Mouse (Mus musculus) 416B (cell line): ENCODE results near the gene Sfmbt2.

Experiments
- DNase-seq: peaks from one replicate; pipeline ENCODE4 v3.0.0; 2011; ENCODE audit warnings: low read depth

Gene Sfmbt2

DNA sequence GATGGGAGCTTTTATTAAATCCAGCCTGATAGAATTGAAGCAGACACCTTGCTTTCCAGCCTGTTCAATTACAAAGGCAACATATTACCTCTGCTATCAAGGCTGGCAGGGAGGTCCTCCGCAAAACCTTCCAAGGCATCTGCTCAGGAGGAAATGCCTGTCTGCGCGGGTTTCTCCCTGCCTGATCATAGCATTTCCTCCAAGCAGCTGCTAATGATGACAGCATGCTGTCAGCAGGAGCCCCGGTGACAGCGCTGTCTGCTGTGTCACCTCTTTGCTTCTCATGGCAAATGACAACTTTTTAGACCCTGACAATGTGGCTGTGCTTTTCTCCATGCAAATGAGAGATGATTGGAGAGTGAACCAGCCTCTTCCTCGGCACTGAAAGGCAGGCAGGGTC, 199.1 kb downstream of the Sfmbt2 start:
- DNase-seq = no peak

DNA sequence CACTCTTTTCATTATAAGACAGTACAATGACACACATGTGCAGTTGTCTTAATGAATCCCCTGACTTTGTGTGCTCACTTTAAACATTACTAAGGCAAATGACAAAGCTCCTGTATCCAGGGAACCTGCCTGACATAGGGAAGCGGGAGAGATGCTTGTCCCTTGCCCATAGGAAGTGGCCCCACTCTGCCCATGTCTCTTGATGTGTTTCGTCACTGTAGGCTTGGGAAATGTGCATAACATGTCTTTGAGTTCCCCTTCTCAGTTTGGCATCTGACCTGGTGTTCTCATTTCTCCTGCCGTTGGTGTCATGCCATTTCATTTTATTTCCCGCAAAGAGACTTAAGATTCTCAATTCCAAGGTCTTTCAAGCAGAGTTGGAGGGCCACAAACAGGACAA, 202.0 kb downstream of the Sfmbt2 start:
- no peak for DNase-seq

DNA sequence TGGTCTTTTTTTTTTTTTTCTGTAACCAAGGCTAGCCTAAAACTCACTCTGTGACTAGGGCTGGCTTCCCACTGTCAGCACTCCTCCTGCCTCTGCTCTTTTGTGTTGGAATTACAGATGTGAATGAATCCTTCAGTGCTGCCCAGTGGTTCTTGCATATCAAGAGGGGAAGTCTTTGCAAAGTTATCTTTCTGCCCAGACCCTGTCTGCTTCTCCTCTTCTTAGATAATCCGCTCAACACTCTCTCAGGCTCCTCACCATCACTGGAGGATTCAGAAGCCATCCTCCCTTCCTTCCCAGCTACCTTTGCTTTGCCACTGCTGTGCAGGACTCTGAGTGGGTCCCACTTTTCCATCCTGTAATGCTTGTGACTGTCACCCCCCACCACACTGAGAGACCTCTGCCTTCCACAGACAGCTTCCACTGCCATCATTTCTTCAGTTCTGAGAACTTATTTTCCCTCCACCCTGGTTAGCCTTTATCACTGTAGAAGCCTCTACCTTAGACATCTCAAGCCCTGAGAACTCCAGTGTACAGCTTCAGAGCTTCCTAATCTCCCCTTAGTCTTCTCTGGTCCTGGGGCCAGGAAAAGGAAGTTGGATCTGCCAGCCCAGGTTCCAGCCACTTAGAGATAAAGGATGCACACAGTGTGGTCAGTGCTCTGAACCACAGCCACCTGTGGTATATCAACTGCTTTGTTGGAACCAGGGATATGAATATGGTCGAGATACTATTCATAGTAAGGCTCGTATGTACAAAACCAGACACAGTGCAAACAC, 205.8 kb downstream of the Sfmbt2 start:
- DNase-seq = no peak

DNA sequence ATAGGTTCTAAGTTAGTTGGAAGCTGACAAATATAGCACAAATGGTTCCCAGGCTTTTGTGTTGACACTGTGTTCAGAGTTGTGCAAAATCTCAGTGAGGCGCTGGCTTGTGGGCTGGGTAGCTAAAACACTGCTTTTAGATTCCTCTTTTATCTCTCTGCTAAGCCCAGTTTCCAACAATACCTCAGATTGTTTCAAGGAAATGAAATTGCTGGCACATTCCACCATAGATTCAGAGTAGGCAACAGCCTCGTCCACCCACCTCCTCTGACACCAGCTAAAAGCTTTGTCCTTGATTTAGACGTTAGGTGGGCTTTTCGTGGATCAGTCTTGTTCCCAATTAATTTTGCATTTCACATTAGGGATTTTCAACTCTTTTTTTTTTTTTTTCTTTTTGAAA, 212.4 kb downstream of the Sfmbt2 start:
- DNase-seq = no peak

DNA sequence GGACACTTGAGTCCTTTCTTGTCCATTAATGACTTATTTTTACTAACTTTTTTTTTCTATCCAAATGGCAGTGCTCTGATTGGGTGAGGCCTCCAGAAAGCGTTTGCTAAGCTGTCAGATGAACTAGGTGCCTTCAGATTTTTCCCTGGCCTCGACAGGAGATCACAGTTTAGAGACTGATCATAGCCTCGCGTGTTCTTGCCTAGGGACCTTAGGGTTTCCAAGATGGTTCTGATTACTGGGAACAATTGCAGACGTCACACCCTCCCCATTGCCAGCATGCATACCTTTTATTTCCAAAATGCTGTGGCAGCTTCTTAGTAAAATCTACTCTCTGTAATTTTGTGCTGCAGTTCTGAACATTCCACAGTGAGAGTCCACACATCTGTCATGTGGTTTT, 212.8 kb downstream of the Sfmbt2 start:
- DNase-seq = no peak

DNA sequence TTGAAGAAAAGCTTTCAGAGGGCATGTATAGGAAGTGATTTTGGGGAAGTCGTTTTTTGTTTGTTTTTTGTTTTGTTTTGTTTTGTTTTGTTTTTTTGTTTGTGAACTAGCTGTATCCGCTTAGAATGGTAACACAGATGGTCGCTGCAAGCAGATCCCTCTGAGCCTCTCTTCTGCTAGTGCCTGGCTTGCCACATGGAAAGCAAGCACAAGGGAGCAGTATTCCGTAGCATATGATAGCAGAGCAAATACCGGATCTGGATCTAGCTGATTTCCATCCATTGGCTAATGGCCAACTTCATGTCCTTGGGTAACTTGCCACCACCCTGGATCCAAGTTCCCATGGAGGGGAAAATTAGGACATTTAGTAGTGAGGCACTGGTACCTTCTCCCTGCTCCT, 221.0 kb downstream of the Sfmbt2 start:
- no peak for DNase-seq

DNA sequence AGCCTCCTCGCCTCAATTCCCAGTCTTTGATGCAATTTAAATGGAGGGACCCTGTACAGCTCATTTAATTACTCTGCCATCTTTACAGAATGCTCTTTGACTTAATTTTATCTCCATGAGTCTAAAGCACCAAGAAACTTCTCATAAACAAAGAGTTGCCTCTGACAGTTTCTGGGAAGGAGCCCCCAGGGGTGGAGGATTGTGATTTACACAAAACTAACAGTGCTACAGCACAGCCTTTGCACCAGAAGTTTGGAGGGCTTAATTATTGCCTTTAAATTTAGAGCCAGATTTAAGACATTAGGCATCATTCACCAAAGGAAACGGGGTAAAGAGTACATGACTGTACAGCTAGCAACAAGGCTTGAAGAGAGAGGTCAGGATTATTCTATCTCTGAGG, 245.2 kb downstream of the Sfmbt2 start:
- DNase-seq = no peak
